Comparison of ENCODE assay signal across 22 mouse cellular contexts in genomic region chr4:64563996-64564395, GRCm38 (mm10).
DNase-seq lines count a peak whose midpoint lies in the region; ATAC-seq lines count a peak whose summit lies in the region.
"Had no signal": no experiment of that assay in that cellular context is flagged by ENCODE, and none has a peak within 500 bp of the region (broad histone marks: within the 10 kb centered on the region; RNA-seq: fewer than 3 reads in every experiment).

No protein-coding gene starts in this region.

- no peak overlapping the region for H3K4me2 ChIP-seq in embryonic facial prominence, embryonic 14.5 days (ENCODE audit: low read depth, low read length)
- H3K4me2 ChIP-seq: embryonic facial prominence, embryonic 13.5 days; forebrain, embryonic 12.5 days; hindbrain, embryonic 13.5 days had no signal

- DNase-seq in kidney, postnatal 10 days = peak; percentile 9
- no peak for DNase-seq in kidney, postnatal 36 days
- peak; percentile 44 for DNase-seq in 3T3-L1 (ENCODE audit: low read depth, low spot score)
- DNase-seq in embryonic facial prominence, embryonic 14.5 days (ENCODE audit: low spot score) = peak; percentile 73
- no peak for DNase-seq in spleen, postnatal 4 days (ENCODE audit: low spot score in 2 of 2)
- DNase-seq in T-cell, adult 2 months (ENCODE audit: low spot score) = no peak
- no peak for DNase-seq in lung, postnatal 10 days
- DNase-seq: adrenal gland, adult 2 months; adrenal gland, postnatal 25 days; cerebellum, adult 8-10 months; cerebellum, postnatal 14 days; embryo, embryonic 11 days; gastrocnemius, postnatal 10 days; heart, adult 18-20 months; heart, postnatal 10 days; heart, postnatal 4 days had no signal

- H3K27ac ChIP-seq in embryonic facial prominence, embryonic 14.5 days (replicated peaks; ENCODE audit: low read depth, low read length) = no peak overlapping the region
- H3K27ac ChIP-seq: embryonic facial prominence, embryonic 13.5 days; forebrain, embryonic 12.5 days; heart, embryonic 10.5 days; hindbrain, embryonic 13.5 days; hindbrain, postnatal 0 days had no signal

- no peak overlapping the region for H3K4me3 ChIP-seq in embryonic facial prominence, embryonic 14.5 days (ENCODE audit: low read depth, low read length)
- H3K4me3 ChIP-seq: embryonic facial prominence, embryonic 13.5 days; forebrain, embryonic 12.5 days; heart, embryonic 10.5 days; hindbrain, embryonic 13.5 days had no signal

- H3K36me3 ChIP-seq in embryonic facial prominence, embryonic 14.5 days (ENCODE audit: control insufficient read depth, insufficient read depth, low read length) = no peaks in the 10 kb centered on the region
- H3K36me3 ChIP-seq: embryonic facial prominence, embryonic 13.5 days; forebrain, embryonic 12.5 days; heart, embryonic 10.5 days; hindbrain, embryonic 13.5 days had no signal

- 68% methylated on average over 3 of the region's 3 CpGs for WGBS in embryonic facial prominence, embryonic 14.5 days

- no peaks in the 10 kb centered on the region for H3K27me3 ChIP-seq in embryonic facial prominence, embryonic 14.5 days (replicated peaks; ENCODE audit: control insufficient read depth, insufficient read depth, low read length)
- H3K27me3 ChIP-seq: embryonic facial prominence, embryonic 13.5 days; forebrain, embryonic 12.5 days; hindbrain, embryonic 13.5 days had no signal

- H3K4me1 ChIP-seq in embryonic facial prominence, embryonic 14.5 days (ENCODE audit: control insufficient read depth, insufficient read depth, low read length) = no peaks in the 10 kb centered on the region
- H3K4me1 ChIP-seq: embryonic facial prominence, embryonic 13.5 days; forebrain, embryonic 12.5 days; heart, embryonic 10.5 days; hindbrain, embryonic 13.5 days had no signal

- H3K9ac ChIP-seq in embryonic facial prominence, embryonic 14.5 days (ENCODE audit: low read depth, low read length) = no peak overlapping the region
- H3K9ac ChIP-seq: embryonic facial prominence, embryonic 13.5 days; forebrain, embryonic 12.5 days; hindbrain, embryonic 13.5 days had no signal

- no peaks in the 10 kb centered on the region for H3K9me3 ChIP-seq in embryonic facial prominence, embryonic 14.5 days (ENCODE audit: control insufficient read depth, low read length)
- H3K9me3 ChIP-seq: embryonic facial prominence, embryonic 13.5 days; forebrain, embryonic 12.5 days; heart, embryonic 10.5 days; hindbrain, embryonic 13.5 days had no signal

- ATAC-seq in embryonic facial prominence, embryonic 14.5 days (ENCODE audit: low read depth) = no peak
- ATAC-seq: forebrain, embryonic 16.5 days; hindbrain, postnatal 0 days had no signal

Comparison
In these comparisons a context has a peak if more than half of its experiments do, and no peak if none do; other contexts are left out.
1. DNase-seq: peak in kidney, postnatal 10 days (single experiment), 3T3-L1 (single experiment) and embryonic facial prominence, embryonic 14.5 days (single experiment); none in kidney, postnatal 36 days (0 of 2), spleen, postnatal 4 days (0 of 2), T-cell, adult 2 months (single experiment) and lung, postnatal 10 days (single experiment).